Mouse (Mus musculus) embryonic facial prominence, embryonic 14.5 days (tissue): ENCODE measurements around the gene Sdk2. TPM values are rescaled to one million over a fixed set of nuclear protein-coding genes. Genes with fewer than 3 reads are reported as not detected.

ENCODE experiments used
- ATAC-seq: fragments of 200-750 bp; cut with Nextera tagmentation; 2 replicates; pipeline ENCODE4 v1.8.0; 2017; ENCODE audit warnings: low read depth, moderate number of reproducible peaks, moderate TSS enrichment
- DNase-seq: peaks from one replicate; pipeline ENCODE4 v3.0.0-alpha.2; 2015; ENCODE audit warnings: low spot score
- H3K27ac ChIP-seq: fragments of 300-500 bp; sonication (generic); replicated peaks from 2 replicates; pipeline ENCODE4 v1.5.1; 2014; ENCODE audit warnings: low read depth, mild to moderate bottlenecking, low read length, moderate library complexity
- H3K27me3 ChIP-seq: fragments of 300-500 bp; sonication (generic); replicated peaks from 2 replicates; pipeline ENCODE4 v1.6.1; 2014; ENCODE audit warnings: low read length; ENCODE audit not compliant: control insufficient read depth, insufficient read depth
- H3K36me3 ChIP-seq: fragments of 300-500 bp; sonication (generic); 2 replicates; pipeline ENCODE4 v1.6.1; 2014; ENCODE audit warnings: low read length, mixed read lengths; ENCODE audit not compliant: control insufficient read depth, insufficient read depth
- H3K4me1 ChIP-seq: fragments of 300-500 bp; sonication (generic); 2 replicates; pipeline ENCODE4 v1.6.1; 2014; ENCODE audit warnings: antibody characterized with exemption, low read length; ENCODE audit not compliant: control insufficient read depth, insufficient read depth
- H3K4me2 ChIP-seq: fragments of 300-500 bp; sonication (generic); 2 replicates; pipeline ENCODE4 v1.6.1; 2014; ENCODE audit warnings: low read depth, mild to moderate bottlenecking, low read length, moderate library complexity, mixed read lengths
- H3K4me3 ChIP-seq: fragments of 300-500 bp; sonication (generic); 2 replicates; pipeline ENCODE4 v1.5.1; 2014; ENCODE audit warnings: low read depth, mild to moderate bottlenecking, low read length
- H3K9ac ChIP-seq: fragments of 300-500 bp; sonication (generic); 2 replicates; pipeline ENCODE4 v1.6.1; 2014; ENCODE audit warnings: low read depth, mild to moderate bottlenecking, low read length, moderate library complexity, mixed read lengths
- H3K9me3 ChIP-seq: fragments of 300-500 bp; sonication (generic); 2 replicates; pipeline ENCODE4 v1.6.1; 2016; ENCODE audit warnings: low read length; ENCODE audit not compliant: control insufficient read depth
- WGBS: fragments of 180-500 bp; shearing (Covaris S2); extraction: QIAGEN DNeasy Blood & Tissue Kit; methylation state at CpG from one replicate; pipeline ENCODE4 v1.1.7; 2014; 5-methylcytosine and 5-hydroxymethylcytosine counted together
- polyA plus RNA-seq: library from polyadenylated mRNA; unstranded; fragments of >200 nt; fragmentation: Nextera tagmentation; extraction: Ambion mirVana; gene quantifications from 2 replicates; pipeline ENCODE4 v1.2.1, GENCODE M21; 2014

The Sdk2 gene
- polyA plus RNA-seq, 1 experiment from 2014 or later: 6.3 TPM

DNA sequence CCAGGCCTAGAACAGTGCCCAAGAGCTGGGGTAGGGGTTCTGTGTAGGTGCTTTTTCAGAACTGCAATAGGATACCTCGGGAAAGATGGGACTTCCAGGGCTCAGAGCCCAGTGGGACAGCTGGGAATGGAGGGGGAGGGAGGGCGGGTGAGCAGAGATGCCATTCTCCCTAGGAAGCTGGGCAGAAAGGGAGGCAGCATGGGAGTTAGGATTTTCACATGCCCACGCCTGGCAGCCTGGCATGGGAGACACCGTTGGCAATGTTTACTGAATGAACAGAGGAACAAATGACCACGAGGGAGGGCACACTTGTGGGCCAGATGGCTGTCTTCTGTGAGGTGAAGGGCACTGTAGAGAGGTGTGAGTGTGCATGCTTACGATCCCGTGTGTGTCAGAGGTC lies 23.3 kb downstream of the Sdk2 start:
- Histone ChIP-seq H3K9me3 (0 out of 2 replicates have a peak, but pooled peaks cover 3% of the 10 kb centered on the region), H3K9ac (no peak overlapping the region), H3K36me3 (no peaks in the 10 kb centered on the region), H3K27ac (no peak overlapping the region), H3K27me3 (no peaks in the 10 kb centered on the region), H3K4me3 (no peak overlapping the region), H3K4me2 (no peak overlapping the region), H3K4me1 (peaks cover 21% of the 10 kb centered on the region)
- 61% methylated on average over 7 of the region's 7 CpGs for WGBS
- DNase-seq (no peak), ATAC-seq (no peak)

DNA sequence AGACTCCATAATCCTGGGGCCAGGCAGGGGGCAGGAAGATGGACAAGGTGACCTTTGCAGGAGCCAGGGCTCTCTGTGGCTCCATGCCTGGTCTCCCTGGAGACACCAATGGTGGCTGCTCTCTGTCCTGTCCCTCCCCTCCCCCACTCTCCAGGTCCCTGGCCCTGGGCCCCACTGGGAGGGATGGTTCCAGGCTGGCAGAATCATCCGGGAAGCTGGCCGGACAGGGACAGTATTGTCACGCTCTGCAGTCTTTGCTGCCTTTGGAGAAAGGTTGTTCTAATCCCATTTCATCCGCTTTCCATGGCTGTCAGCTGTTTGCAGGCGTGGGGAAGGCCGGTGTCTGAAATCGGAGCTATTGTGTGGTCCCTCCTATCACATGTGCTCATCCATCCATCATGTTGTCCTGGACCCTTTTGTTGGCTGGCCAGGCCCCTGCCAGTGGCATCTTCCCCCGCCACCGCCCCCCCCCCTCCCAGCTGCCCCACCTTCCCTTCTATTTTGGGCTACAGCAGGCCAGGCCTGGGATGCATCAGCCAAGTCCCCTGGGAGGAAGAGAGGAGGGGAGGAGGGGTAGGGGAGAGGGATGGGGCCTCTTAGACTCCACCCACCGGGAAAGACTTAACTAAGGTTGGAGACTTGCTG lies 26.3 kb downstream of the Sdk2 start:
- Histone ChIP-seq H3K4me2 (no peak overlapping the region), H3K36me3 (no peaks in the 10 kb centered on the region), H3K9me3 (no peaks in the 10 kb centered on the region), H3K27ac (0 out of 2 replicates have a peak overlapping the region, but pooled peaks have one; percentile 7), H3K9ac (no peak overlapping the region), H3K27me3 (no peaks in the 10 kb centered on the region), H3K4me3 (no peak overlapping the region), H3K4me1 (peaks cover 15% of the 10 kb centered on the region)
- 27% methylated on average over 10 of the region's 10 CpGs for WGBS
- DNase-seq (peak; percentile 88), ATAC-seq (peak; percentile 81)

DNA sequence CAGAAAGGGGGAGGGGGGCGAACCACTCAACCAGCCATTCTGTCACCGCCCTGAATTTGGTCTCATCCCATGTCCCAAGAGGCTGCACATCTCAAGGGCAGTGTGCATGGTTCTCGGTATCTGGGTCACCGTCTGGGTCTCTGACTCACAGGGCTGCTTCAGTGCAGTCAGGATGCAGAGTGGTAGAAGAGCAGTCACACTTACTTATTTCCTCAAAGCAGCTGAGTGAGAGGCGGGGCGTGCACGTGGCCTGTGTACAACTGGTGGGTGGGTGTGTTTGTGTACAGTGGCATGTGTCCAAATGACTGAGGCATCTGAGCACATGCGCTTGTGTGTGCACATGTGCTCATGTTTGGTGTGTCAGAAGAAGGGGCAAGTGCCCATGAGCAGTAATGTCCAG lies 28.8 kb downstream of the Sdk2 start:
- ATAC-seq (0 out of 2 replicates have a peak, but pooled peaks have one; percentile 8), DNase-seq (peak; percentile 71)
- 63% methylated on average over 8 of the region's 8 CpGs for WGBS
- no peak overlapping the region for H3K4me3 ChIP-seq
- H3K9ac ChIP-seq: no peak overlapping the region
- no peaks in the 10 kb centered on the region for H3K27me3 ChIP-seq
- H3K27ac ChIP-seq: no peak overlapping the region
- H3K4me1 ChIP-seq: peaks cover 15% of the 10 kb centered on the region
- H3K4me2 ChIP-seq: no peak overlapping the region
- H3K36me3 ChIP-seq: no peaks in the 10 kb centered on the region
- H3K9me3 ChIP-seq: no peaks in the 10 kb centered on the region

DNA sequence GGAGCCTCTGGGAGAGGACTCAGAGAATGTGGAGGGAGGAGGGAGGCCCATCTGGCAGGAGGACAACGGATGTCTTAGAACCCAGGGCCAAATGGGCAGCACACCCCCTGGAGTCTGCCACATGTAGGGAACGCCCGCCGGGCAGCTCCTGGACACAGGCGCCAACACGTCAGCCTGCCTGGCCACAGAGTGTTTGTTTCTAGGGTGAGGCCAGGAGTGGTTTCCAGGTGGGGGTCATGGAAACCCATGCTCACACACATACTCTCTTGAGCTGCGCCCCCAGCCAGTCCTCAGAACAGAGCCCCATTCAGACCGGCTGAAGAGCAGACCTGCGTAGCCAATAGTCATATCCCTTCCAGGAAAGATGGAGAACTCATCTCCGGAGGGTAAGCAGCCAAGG lies 35.4 kb downstream of the Sdk2 start:
- H3K4me1 ChIP-seq: peaks cover 26% of the 10 kb centered on the region
- no peaks in the 10 kb centered on the region for H3K9me3 ChIP-seq
- no peak overlapping the region for H3K4me3 ChIP-seq
- H3K9ac ChIP-seq: no peak overlapping the region
- ATAC-seq: 0 out of 2 replicates have a peak, but pooled peaks have one; percentile 5
- H3K27me3 ChIP-seq: no peaks in the 10 kb centered on the region
- H3K27ac ChIP-seq: no peak overlapping the region; the same call in 1 of the 2 replicates
- no peak overlapping the region for H3K4me2 ChIP-seq
- no peak for DNase-seq
- H3K36me3 ChIP-seq: no peaks in the 10 kb centered on the region
- WGBS: 76% methylated on average over 10 of the region's 10 CpGs

DNA sequence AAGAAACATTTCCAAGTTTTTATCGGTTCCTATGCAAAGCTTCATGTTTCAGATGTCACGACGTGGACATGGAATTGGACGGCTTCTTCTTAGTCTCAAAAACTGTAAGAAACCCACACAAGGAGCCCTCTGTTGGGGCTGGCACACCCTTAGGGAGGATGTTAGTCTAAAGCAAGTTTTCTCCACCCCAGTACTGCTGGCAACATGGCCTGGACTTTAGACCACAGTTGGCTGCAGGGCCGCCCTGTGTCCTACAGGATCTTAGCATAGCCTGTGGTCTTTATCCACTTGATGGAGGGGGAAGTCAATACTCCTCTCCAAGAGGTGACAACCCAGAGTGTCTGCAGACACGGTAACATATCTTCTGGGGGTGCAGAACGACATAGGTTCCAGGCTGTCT lies 36.6 kb downstream of the Sdk2 start:
- no peak overlapping the region for H3K9ac ChIP-seq
- no peaks in the 10 kb centered on the region for H3K27me3 ChIP-seq

DNA sequence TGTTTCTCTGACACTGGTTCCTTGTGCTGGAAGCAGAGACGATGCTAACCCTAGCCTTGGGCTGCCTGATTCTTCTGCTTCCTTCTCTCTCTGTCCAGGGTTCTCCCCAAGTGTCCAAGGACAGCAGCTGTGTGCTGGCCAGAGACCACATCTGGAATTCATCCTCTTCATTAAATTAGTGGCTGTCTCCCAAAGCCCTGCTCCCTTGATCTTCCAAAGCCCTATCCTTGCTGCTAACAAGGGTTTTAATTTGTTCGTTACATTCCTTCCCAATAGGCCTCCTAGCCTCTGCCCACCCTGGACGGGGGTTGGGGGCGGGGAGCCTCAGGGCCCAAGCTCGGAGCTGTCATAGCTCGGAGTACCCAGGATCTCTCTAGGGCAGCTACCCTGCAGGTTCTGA lies 38.3 kb downstream of the Sdk2 start:
- DNase-seq: no peak

More for the DNA sequence above, 36.6 kb downstream of the Sdk2 start:
- no peak for DNase-seq
- peaks cover 30% of the 10 kb centered on the region for H3K4me1 ChIP-seq
- H3K36me3 ChIP-seq: no peaks in the 10 kb centered on the region
- H3K4me2 ChIP-seq: no peak overlapping the region
- H3K27ac ChIP-seq: no peak overlapping the region; the same call in 1 of the 2 replicates
- ATAC-seq: no peak
- H3K9me3 ChIP-seq: no peaks in the 10 kb centered on the region
- H3K4me3 ChIP-seq: no peak overlapping the region
- WGBS: 88% methylated on average over 7 of the region's 7 CpGs

DNA sequence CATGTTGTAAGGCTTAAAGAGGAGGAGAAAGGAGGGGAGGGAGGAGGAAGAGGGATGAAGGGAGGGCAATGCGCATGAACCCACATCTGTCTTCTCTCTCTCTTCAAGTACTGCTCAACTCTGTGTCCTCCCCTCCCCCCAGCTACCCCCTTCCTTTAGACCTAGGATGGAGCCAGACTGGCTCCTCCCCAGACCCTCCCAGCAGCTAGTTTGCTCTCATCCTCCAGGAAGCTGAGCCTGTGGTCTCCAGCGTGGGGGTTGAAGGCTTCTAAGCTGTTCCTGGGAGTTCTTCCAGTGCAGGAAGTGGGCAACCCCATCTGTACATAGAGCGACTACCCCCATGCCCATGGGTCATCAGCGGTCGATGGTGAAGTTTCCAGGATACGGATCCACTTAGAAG lies 38.8 kb downstream of the Sdk2 start:
- ATAC-seq (peak; percentile 32), DNase-seq (peak; percentile 77)
- H3K4me1 ChIP-seq: peaks cover 30% of the 10 kb centered on the region
- H3K9ac ChIP-seq: no peak overlapping the region
- no peak overlapping the region for H3K4me3 ChIP-seq
- H3K9me3 ChIP-seq: no peaks in the 10 kb centered on the region
- H3K27ac ChIP-seq: peak overlapping the region; percentile 72
- no peaks in the 10 kb centered on the region for H3K27me3 ChIP-seq
- H3K36me3 ChIP-seq: no peaks in the 10 kb centered on the region
- H3K4me2 ChIP-seq: peak overlapping the region; percentile 23; the same call in 1 of the 2 replicates
- 22% methylated on average over 6 of the region's 6 CpGs for WGBS

More for the DNA sequence above, 38.3 kb downstream of the Sdk2 start:
- H3K4me1 ChIP-seq: peaks cover 30% of the 10 kb centered on the region
- WGBS: 33% methylated on average over 6 of the region's 6 CpGs
- H3K9ac ChIP-seq: no peak overlapping the region
- H3K36me3 ChIP-seq: no peaks in the 10 kb centered on the region
- peak overlapping the region; percentile 72 for H3K27ac ChIP-seq
- H3K27me3 ChIP-seq: no peaks in the 10 kb centered on the region
- no peaks in the 10 kb centered on the region for H3K9me3 ChIP-seq
- no peak overlapping the region for H3K4me3 ChIP-seq
- H3K4me2 ChIP-seq: peak overlapping the region; percentile 23; the same call in 1 of the 2 replicates
- peak; percentile 23; the same call in 1 of the 2 replicates for ATAC-seq

DNA sequence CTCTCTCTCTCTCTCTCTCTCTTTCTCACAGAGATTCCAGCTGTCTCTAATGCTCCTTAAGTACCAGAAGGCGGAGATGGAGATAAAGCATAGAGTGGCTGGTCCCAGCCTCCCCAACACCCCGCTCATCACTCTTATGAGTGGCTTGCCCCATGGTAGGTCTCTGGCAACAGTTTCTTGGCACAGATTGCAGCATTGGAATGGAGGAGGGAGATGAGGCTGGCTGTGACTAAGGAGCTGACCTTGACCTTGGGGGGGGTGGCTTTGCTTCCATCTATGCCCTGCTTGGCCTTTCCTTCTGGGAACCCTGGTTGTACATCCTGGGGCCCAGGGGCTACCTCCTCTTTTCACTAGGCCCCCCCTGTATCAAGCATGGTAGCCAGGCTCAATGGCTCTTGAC lies 41.8 kb downstream of the Sdk2 start:
- Histone ChIP-seq H3K4me1 (peaks cover 30% of the 10 kb centered on the region), H3K27me3 (no peaks in the 10 kb centered on the region), H3K36me3 (no peaks in the 10 kb centered on the region), H3K27ac (no peak overlapping the region), H3K9ac (no peak overlapping the region), H3K4me3 (no peak overlapping the region), H3K9me3 (no peaks in the 10 kb centered on the region), H3K4me2 (no peak overlapping the region)
- ATAC-seq: no peak
- 86% methylated on average over 2 of the region's 2 CpGs for WGBS
- DNase-seq: no peak

DNA sequence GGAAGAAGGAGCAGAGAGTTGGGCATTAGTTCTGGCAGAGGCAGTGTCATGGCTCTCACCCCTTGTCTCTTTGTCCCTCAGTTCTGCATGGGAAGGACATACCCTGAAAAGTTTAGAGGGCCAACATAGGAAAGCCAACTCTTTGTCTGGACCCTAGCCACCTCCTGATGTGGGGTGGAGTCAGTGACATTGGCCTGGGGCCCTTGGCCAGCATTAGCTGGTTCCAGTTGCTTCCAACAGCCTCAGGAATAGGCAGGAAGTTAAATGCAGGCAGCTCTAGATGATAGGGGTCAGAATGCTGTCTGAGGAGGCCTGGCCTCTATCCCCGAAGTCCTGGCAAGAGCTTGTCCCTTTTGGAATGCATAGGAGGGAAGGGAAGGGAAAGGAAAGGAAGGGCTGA lies 42.9 kb downstream of the Sdk2 start:
- ATAC-seq (no peak), DNase-seq (no peak)
- H3K27me3 ChIP-seq: no peaks in the 10 kb centered on the region; the same call in 1 of the 2 replicates
- H3K4me3 ChIP-seq: no peak overlapping the region
- no peaks in the 10 kb centered on the region for H3K36me3 ChIP-seq
- H3K9me3 ChIP-seq: no peaks in the 10 kb centered on the region
- no peak overlapping the region for H3K4me2 ChIP-seq
- 40% methylated on average over 1 of the region's 1 CpGs for WGBS
- no peak overlapping the region for H3K9ac ChIP-seq
- H3K27ac ChIP-seq: no peak overlapping the region
- H3K4me1 ChIP-seq: peaks cover 28% of the 10 kb centered on the region
